Mouse (Mus musculus): ENCODE results near the gene Iqschfp. TPM values are rescaled to one million over a fixed set of nuclear protein-coding genes. Genes with fewer than 3 reads are reported as not detected.

Gene Iqschfp
- total and polyA plus RNA-seq, 2 experiments from 2014 or later: 2.7 to 5.6 TPM

DNA sequence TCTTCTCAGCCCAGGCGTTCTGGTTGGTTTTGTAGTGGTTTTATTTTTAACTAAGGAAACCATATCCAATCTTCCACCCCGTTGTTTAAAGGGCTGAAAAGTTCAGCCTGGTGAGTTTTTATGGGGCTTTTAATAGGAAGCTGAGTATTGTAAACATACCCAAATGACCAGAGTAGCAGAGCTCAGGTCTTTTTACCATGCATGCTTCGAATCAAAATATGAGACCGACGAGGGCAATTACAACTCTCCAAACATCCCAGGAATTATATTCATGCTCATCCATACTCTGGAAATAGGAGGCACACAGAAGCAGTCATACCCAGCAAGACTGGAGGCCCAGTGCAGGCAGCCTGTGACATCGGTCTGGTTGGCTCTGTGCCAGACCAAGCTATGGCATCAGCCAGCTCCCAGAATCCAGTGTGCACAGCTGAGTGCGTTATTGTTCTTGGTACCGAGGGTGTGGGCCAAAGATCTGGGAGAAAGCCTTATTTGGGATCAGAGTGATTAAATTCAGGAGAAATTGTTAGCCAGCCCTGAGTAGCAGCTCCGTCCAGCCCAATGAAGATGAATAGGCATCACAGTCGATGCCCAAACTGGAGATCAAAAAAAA is 703.4 kb downstream of the Iqschfp start:
- Histone ChIP-seq H3K4me3 (ENCODE audit: low read length) (no peak overlapping the region), H3K9ac (replicated peaks; ENCODE audit: low read length) (no peak overlapping the region), H3K9me3 (ENCODE audit: low read length) (no peaks in the 10 kb centered on the region), H3K27ac (no peak overlapping the region), H3K36me3 (ENCODE audit: insufficient read depth, low read length) (peaks cover 3% of the 10 kb centered on the region; the same call in 1 of the 2 replicates), H3K4me2 (ENCODE audit: low read depth, low read length) (no peak overlapping the region), H3K4me1 (ENCODE audit: insufficient read depth, low read length) (no peaks in the 10 kb centered on the region; the same call in 1 of the 2 replicates), H3K27me3 (ENCODE audit: insufficient read depth, low read length) (no peaks in the 10 kb centered on the region)
- DNase-seq (ENCODE audit: low spot score): peak; percentile 43
- TF ChIP-seq CTCF (IDR thresholded peaks at IDR 0.05; ENCODE audit: low read depth): no peak
- no peak for ATAC-seq
- 65% methylated on average over 10 of the region's 10 CpGs for WGBS

DNA sequence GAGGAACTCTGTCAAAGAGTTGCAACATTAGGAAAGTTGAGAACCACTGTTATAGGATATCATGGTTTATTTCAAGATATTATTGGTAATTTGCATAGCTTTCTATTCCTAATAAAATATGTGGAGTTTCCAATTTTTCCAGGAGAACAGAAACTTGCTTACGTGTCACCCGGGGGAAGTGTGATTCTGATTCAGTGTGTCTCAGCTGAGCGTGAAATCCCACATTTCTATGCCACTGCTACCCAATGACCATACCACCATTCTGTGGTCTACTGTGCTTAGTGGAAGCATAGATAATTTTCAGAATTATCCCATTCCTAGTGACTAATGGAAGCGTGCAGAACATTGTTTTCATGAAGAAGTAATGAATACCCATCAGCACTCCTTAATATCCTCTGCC is 704.9 kb downstream of the Iqschfp start:
- Histone ChIP-seq H3K4me1 (ENCODE audit: insufficient read depth, low read length) (no peaks in the 10 kb centered on the region; the same call in 1 of the 2 replicates), H3K4me2 (ENCODE audit: low read depth, low read length) (no peak overlapping the region), H3K9ac (replicated peaks; ENCODE audit: low read length) (no peak overlapping the region), H3K9me3 (ENCODE audit: low read length) (no peaks in the 10 kb centered on the region), H3K27ac (no peak overlapping the region), H3K36me3 (ENCODE audit: insufficient read depth, low read length) (peaks cover 3% of the 10 kb centered on the region; the same call in 1 of the 2 replicates), H3K4me3 (ENCODE audit: low read length) (no peak overlapping the region), H3K27me3 (ENCODE audit: insufficient read depth, low read length) (no peaks in the 10 kb centered on the region)
- DNase-seq (ENCODE audit: low spot score) (no peak), ATAC-seq (no peak)
- TF ChIP-seq CTCF (IDR thresholded peaks at IDR 0.05; ENCODE audit: low read depth): no peak
- 87% methylated on average over 4 of the region's 4 CpGs for WGBS

DNA sequence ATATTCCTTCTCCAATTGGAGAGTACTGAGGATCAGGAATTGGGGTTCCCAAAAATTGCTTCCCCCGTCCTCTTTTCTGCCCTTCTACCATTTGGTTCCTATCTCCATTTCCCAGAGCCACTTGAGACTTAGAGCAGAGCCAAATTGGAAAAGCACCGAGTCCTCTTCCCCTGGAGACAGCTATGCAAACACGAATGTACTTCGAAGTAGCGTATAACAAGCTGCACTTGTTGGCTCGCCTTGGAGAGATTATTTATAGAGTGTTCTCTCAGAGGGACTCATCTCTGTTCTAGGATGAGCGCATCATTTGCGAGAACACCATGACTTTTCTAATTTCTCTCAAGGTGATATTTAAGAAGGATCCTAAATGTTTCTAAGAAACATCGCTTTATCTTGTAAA is 710.9 kb downstream of the Iqschfp start:
- no peak overlapping the region for H3K4me3 ChIP-seq (ENCODE audit: low read length)
- WGBS: 81% methylated on average over 9 of the region's 9 CpGs
- H3K9ac ChIP-seq (replicated peaks; ENCODE audit: low read length): no peak overlapping the region
- ATAC-seq: no peak
- no peaks in the 10 kb centered on the region for H3K36me3 ChIP-seq (ENCODE audit: insufficient read depth, low read length)
- no peaks in the 10 kb centered on the region for H3K4me1 ChIP-seq (ENCODE audit: insufficient read depth, low read length)
- no peaks in the 10 kb centered on the region for H3K9me3 ChIP-seq (ENCODE audit: low read length)
- no peak overlapping the region for H3K27ac ChIP-seq
- TF ChIP-seq CTCF (IDR thresholded peaks at IDR 0.05; ENCODE audit: low read depth): no peak
- DNase-seq (ENCODE audit: low spot score): no peak
- H3K27me3 ChIP-seq (ENCODE audit: insufficient read depth, low read length): no peaks in the 10 kb centered on the region
- no peak overlapping the region for H3K4me2 ChIP-seq (ENCODE audit: low read depth, low read length)

DNA sequence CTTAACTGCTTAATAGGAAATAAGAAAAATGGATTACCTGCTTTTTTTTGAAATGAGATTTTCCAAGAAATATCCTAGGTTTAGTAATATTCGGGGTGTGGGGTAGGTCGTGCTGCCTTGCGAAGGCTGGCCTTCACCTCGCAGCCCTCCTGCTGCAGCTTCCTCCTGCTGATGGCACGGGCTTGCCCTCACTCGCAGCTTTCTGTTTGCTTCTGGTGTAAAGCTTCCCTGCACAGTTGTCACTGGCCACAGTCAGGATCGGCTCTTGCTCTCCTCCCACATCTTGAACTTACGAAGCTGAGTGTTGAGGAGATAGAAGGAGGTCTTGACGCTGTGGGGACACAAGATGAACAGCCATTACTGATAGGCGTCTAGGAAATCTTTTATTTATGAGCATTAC is 712.4 kb downstream of the Iqschfp start:
- DNase-seq (ENCODE audit: low spot score) (no peak), ATAC-seq (0 out of 2 replicates have a peak, but pooled peaks have one; percentile 39)
- no peak for TF ChIP-seq CTCF (IDR thresholded peaks at IDR 0.05; ENCODE audit: low read depth)
- H3K27me3 ChIP-seq (ENCODE audit: insufficient read depth, low read length): no peaks in the 10 kb centered on the region
- H3K4me1 ChIP-seq (ENCODE audit: insufficient read depth, low read length): no peaks in the 10 kb centered on the region
- H3K4me2 ChIP-seq (ENCODE audit: low read depth, low read length): no peak overlapping the region
- no peaks in the 10 kb centered on the region for H3K36me3 ChIP-seq (ENCODE audit: insufficient read depth, low read length)
- no peak overlapping the region for H3K9ac ChIP-seq (replicated peaks; ENCODE audit: low read length)
- H3K9me3 ChIP-seq (ENCODE audit: low read length): no peaks in the 10 kb centered on the region
- 0 out of 2 replicates have a peak overlapping the region, but pooled peaks have one; percentile 15 for H3K27ac ChIP-seq
- H3K4me3 ChIP-seq (ENCODE audit: low read length): no peak overlapping the region
- 53% methylated on average over 10 of the region's 10 CpGs for WGBS

GRCm38 (mm10) chr3:68604962-68605361 is 712.9 kb downstream of the Iqschfp start:
- H3K9me3 ChIP-seq (ENCODE audit: low read length): no peaks in the 10 kb centered on the region
- no peaks in the 10 kb centered on the region for H3K36me3 ChIP-seq (ENCODE audit: insufficient read depth, low read length)
- ATAC-seq (no peak), DNase-seq (ENCODE audit: low spot score) (no peak)
- no peak overlapping the region for H3K9ac ChIP-seq (replicated peaks; ENCODE audit: low read length)
- H3K4me1 ChIP-seq (ENCODE audit: insufficient read depth, low read length): no peaks in the 10 kb centered on the region
- TF ChIP-seq CTCF (IDR thresholded peaks at IDR 0.05; ENCODE audit: low read depth): no peak
- 0 out of 2 replicates have a peak overlapping the region, but pooled peaks have one; percentile 15 for H3K27ac ChIP-seq
- no peak overlapping the region for H3K4me2 ChIP-seq (ENCODE audit: low read depth, low read length)
- H3K4me3 ChIP-seq (ENCODE audit: low read length): no peak overlapping the region
- no peaks in the 10 kb centered on the region for H3K27me3 ChIP-seq (ENCODE audit: insufficient read depth, low read length)
- WGBS: 57% methylated on average over 10 of the region's 10 CpGs

GRCm38 (mm10) chr3:68605942-68606603 is 714.0 kb downstream of the Iqschfp start:
- DNase-seq (ENCODE audit: low spot score): no peak
- Histone ChIP-seq H3K27me3 (ENCODE audit: insufficient read depth, low read length) (no peaks in the 10 kb centered on the region), H3K36me3 (ENCODE audit: insufficient read depth, low read length) (no peaks in the 10 kb centered on the region), H3K9ac (replicated peaks; ENCODE audit: low read length) (no peak overlapping the region), H3K4me3 (ENCODE audit: low read length) (no peak overlapping the region), H3K27ac (no peak overlapping the region), H3K4me2 (ENCODE audit: low read depth, low read length) (no peak overlapping the region), H3K9me3 (ENCODE audit: low read length) (no peaks in the 10 kb centered on the region), H3K4me1 (ENCODE audit: insufficient read depth, low read length) (no peaks in the 10 kb centered on the region)
- no peak for TF ChIP-seq CTCF (IDR thresholded peaks at IDR 0.05; ENCODE audit: low read depth)
- 63% methylated on average over 7 of the region's 7 CpGs for WGBS
- ATAC-seq: no peak

DNA sequence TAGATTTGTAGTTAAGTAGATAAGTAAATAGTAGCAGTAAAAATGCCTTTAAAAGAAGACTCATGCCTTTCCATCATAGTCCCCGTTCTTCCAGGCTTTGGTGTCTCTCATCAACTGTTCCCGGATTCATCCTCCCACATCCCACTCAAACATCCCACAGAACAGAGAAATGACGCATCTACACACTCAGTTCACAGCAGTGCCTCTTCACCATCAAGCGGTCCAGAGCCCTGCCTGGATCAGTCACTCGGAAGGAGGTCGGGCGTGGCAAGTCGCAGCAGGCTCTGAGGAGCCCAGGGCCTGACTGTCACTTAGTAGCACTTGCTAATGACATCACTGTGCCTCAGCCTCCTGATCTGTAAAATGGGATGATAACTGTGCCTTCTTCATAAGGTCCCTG is 714.7 kb downstream of the Iqschfp start:
- Histone ChIP-seq H3K9ac (replicated peaks; ENCODE audit: low read length) (no peak overlapping the region), H3K27me3 (ENCODE audit: insufficient read depth, low read length) (no peaks in the 10 kb centered on the region), H3K4me1 (ENCODE audit: insufficient read depth, low read length) (no peaks in the 10 kb centered on the region), H3K4me3 (ENCODE audit: low read length) (no peak overlapping the region), H3K27ac (no peak overlapping the region), H3K36me3 (ENCODE audit: insufficient read depth, low read length) (no peaks in the 10 kb centered on the region), H3K9me3 (ENCODE audit: low read length) (no peaks in the 10 kb centered on the region), H3K4me2 (ENCODE audit: low read depth, low read length) (no peak overlapping the region)
- DNase-seq (ENCODE audit: low spot score) (no peak), ATAC-seq (no peak)
- 92% methylated on average over 8 of the region's 8 CpGs for WGBS
- no peak for TF ChIP-seq CTCF (IDR thresholded peaks at IDR 0.05; ENCODE audit: low read depth)
